Mouse (Mus musculus): ENCODE results near the gene Fam163b.

DNA sequence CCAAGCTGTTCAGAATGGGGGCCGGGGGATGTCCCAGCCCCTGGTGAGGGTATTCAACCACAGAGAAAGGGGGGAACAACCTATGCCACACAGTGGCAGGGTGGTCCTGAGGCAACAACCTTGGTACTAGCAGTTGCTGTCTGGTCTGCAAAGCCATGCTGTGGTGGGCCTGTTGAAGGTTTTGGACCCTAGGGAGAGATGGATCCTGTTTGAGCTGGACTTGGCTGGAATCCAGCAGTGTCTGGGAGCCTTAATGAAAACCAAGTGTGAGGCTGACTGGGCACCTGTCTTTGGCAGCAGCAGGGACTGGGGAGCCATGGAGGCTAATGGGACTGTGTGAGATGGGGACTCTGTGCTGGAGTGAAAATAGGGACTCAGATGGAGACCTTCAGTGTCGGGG lies 62.6 kb downstream of the Fam163b start:
- no peak for TF ChIP-seq EP300 (IDR thresholded peaks at IDR 0.05; ENCODE audit: insufficient read depth, low read depth, low read length)
- no peak for TF ChIP-seq CTCF (IDR thresholded peaks at IDR 0.05; ENCODE audit: low read depth, low read length)

All from ES-Bruce4 (cell line).